Mouse (Mus musculus) mouse embryonic stem cell (cell line): Measurements from ENCODE around the gene Usp18.

Experiments used
- in situ Hi-C, 2 experiments: fragments of 300-500 bp; cut with MboI; formaldehyde crosslinking; loops; 1 replicate in 1 of 2; 3 replicates in 1 of 2; pipeline ENCODE4 v1.14.3; 2019 to 2020; ENCODE audit warnings: low sequenced_read_pairs in 2 of 2, low pct_unique_long_range_greater_than_20kb in 1 of 2, mixed read lengths in 1 of 2; ENCODE audit not compliant: unreplicated experiment in 1 of 2

The Usp18 gene

GRCm38 (mm10) chr6:121272075-121272800, 26.5 kb downstream of the Usp18 start:
- in situ Hi-C loops, result no loop called here

- in situ Hi-C loops, result no loop called here
Observed at GRCm38 (mm10) chr6:121274356-121274755, 28.6 kb downstream of the Usp18 start.

GRCm38 (mm10) chr6:121284132-121284531, 38.4 kb downstream of the Usp18 start:
- in situ Hi-C loops, result no loop called here

- in situ Hi-C loops, result no loop called here
Observed at GRCm38 (mm10) chr6:121299317-121299716, 53.6 kb downstream of the Usp18 start.

- in situ Hi-C loops, result no loop called here
Observed at GRCm38 (mm10) chr6:121299954-121300353, 54.2 kb downstream of the Usp18 start, which contains the start of gene Slc6a13. Gene Slc6a13, plus strand, starts transcription at chr6:121300227.

- in situ Hi-C loops, result no loop called here
Observed at GRCm38 (mm10) chr6:121300504-121300903, 54.8 kb downstream of the Usp18 start.

- in situ Hi-C loops, result no loop called here
Observed at GRCm38 (mm10) chr6:121303466-121304220, 57.9 kb downstream of the Usp18 start.

GRCm38 (mm10) chr6:121304630-121305029, 58.9 kb downstream of the Usp18 start:
- in situ Hi-C loops, result no loop called here

- in situ Hi-C loops, result no loop called here
Observed at GRCm38 (mm10) chr6:121305571-121305970, 59.9 kb downstream of the Usp18 start.

- in situ Hi-C loops, result no loop called here
Observed at GRCm38 (mm10) chr6:121310984-121311383, 65.3 kb downstream of the Usp18 start.

- in situ Hi-C loops, result no loop called here
Observed at GRCm38 (mm10) chr6:121319099-121319498, 73.4 kb downstream of the Usp18 start.
